In the genomic region with DNA sequence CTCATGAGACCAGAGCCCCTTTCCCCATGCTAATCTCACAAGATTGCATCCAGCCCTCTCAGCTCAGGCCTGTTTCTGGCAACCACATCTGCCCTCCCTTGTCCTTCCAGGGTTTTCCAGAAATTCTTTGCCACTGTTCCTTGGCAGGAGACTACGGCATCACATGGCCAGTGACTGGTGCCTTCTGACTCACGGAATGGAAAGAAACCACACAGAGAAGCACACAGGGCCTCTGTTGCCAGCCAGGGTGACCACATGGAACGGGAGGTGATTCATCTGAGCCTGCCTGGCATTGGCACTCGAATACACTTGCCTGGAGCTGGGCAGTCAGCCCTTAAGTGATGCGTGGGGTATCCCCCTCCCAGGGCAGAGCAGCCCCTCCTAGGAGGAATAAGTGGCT, we compare ENCODE assay signal across 8 mouse cellular contexts. TPM values are rescaled to one million over a fixed set of nuclear protein-coding genes. Genes with fewer than 3 reads are reported as not detected.
DNase-seq lines count a peak whose midpoint lies in the region; ATAC-seq lines count a peak whose summit lies in the region.

No protein-coding gene starts in this region.

- H3K36me3 ChIP-seq in kidney, embryonic 14.5 days (ENCODE audit: control insufficient read depth, insufficient read depth, low read length) = no peaks in the 10 kb centered on the region

- H3K4me2 ChIP-seq in kidney, embryonic 14.5 days (replicated peaks; ENCODE audit: low read depth, low read length) = no peak overlapping the region

- ATAC-seq in kidney, embryonic 14.5 days (ENCODE audit: low FRiP score, low TSS enrichment) = no peak

- no peaks in the 10 kb centered on the region for H3K27me3 ChIP-seq in kidney, embryonic 14.5 days (ENCODE audit: control insufficient read depth, insufficient read depth, low read length)

- peak; percentile 67 for DNase-seq in kidney, adult 18-20 months
- peak; percentile 85 for DNase-seq in adrenal gland, postnatal 10 days
- DNase-seq in frontal cortex, postnatal 36 days (ENCODE audit: low spot score in 2 of 2) = peak; percentile 60 to 68
- peak; percentile 57 to 61 for DNase-seq in layer of hippocampus, postnatal 10 days (ENCODE audit: low spot score in 2 of 2)
- peak; percentile 66 to 76 for DNase-seq in right cerebral cortex, postnatal 10 days (ENCODE audit: low spot score in 2 of 2)
- no peak for DNase-seq in urinary bladder, postnatal 25 days (ENCODE audit: low spot score)
- DNase-seq in retina, embryonic 14.5 days (ENCODE audit: low spot score) = no peak

- H3K9me3 ChIP-seq in kidney, embryonic 14.5 days (ENCODE audit: control insufficient read depth, low read length) = no peaks in the 10 kb centered on the region

- H3K4me1 ChIP-seq in kidney, embryonic 14.5 days (ENCODE audit: control insufficient read depth, insufficient read depth, low read length) = no peaks in the 10 kb centered on the region

- H3K27ac ChIP-seq in kidney, embryonic 14.5 days (ENCODE audit: low read depth, low read length) = no peak overlapping the region

- H3K9ac ChIP-seq in kidney, embryonic 14.5 days (ENCODE audit: low read depth, low read length) = no peak overlapping the region

- WGBS in kidney, embryonic 14.5 days = 72% methylated on average over 5 of the region's 5 CpGs

- H3K4me3 ChIP-seq in kidney, embryonic 14.5 days (ENCODE audit: low read length) = no peak overlapping the region

RNA-seq across cellular contexts. Expression of a gene that starts 25.6 kb away (rescaled TPM):
- 97.0 and 115 TPM in 2 replicates for polyA plus RNA-seq in kidney, embryonic 14.5 days (2014; fragmentation: Nextera tagmentation; extraction: Ambion mirVana)
- total RNA-seq in adrenal gland, postnatal 10 days (2021) = 10 to 100 TPM; 97.5 to 97.6 TPM
- total RNA-seq in layer of hippocampus, postnatal 10 days (2021) = 10 to 100 TPM; 74.6 to 89.2 TPM

RNA-seq across cellular contexts. Expression of a gene that starts 33.4 kb away (rescaled TPM):
- polyA plus RNA-seq in kidney, embryonic 14.5 days (2014; fragmentation: Nextera tagmentation; extraction: Ambion mirVana) = 17.6 and 25.9 TPM in 2 replicates
- total RNA-seq in adrenal gland, postnatal 10 days (2021) = 1 to 10 TPM; 5.8 to 6.7 TPM
- total RNA-seq in layer of hippocampus, postnatal 10 days (2021) = 10 to 100 TPM; 12.1 to 12.8 TPM

Comparison
In these comparisons a context has a peak if more than half of its experiments do, and no peak if none do; other contexts are left out.
1. DNase-seq: peak in kidney, adult 18-20 months (single experiment), adrenal gland, postnatal 10 days (single experiment), frontal cortex, postnatal 36 days (2 of 2), layer of hippocampus, postnatal 10 days (2 of 2) and right cerebral cortex, postnatal 10 days (2 of 2); none in urinary bladder, postnatal 25 days (single experiment) and retina, embryonic 14.5 days (single experiment).